Mouse (Mus musculus) hindbrain, embryonic 11.5 days (tissue): ENCODE measurements at regions not wholly inside any gene's neighbourhood (a gene's known extent, or its start where the extent isn't known, plus 50 kb on each side); places are given as distances from the start of the nearest gene placed in this dataset.

Experiments used
- ATAC-seq: fragments of 200-750 bp; cut with Nextera tagmentation; 2 replicates; pipeline ENCODE4 v1.8.0; 2017; ENCODE audit warnings: mild to moderate bottlenecking, moderate TSS enrichment, moderate library complexity; ENCODE audit not compliant: low FRiP score
- DNase-seq: peaks from one replicate; pipeline ENCODE4 v3.0.0-alpha.2; 2015; ENCODE audit warnings: low spot score
- H3K27ac ChIP-seq: fragments of 300-500 bp; sonication (generic); 2 replicates; pipeline ENCODE4 v1.5.1; 2014; ENCODE audit warnings: mild to moderate bottlenecking, low read depth, low read length
- H3K27me3 ChIP-seq: fragments of 300-500 bp; sonication (generic); 2 replicates; pipeline ENCODE4 v1.6.1; 2014; ENCODE audit warnings: mild to moderate bottlenecking, low read length, moderate library complexity, mixed read lengths; ENCODE audit not compliant: control insufficient read depth, insufficient read depth
- H3K36me3 ChIP-seq: fragments of 300-500 bp; sonication (generic); 2 replicates; pipeline ENCODE4 v1.6.1; 2014; ENCODE audit warnings: mild to moderate bottlenecking, low read length, moderate library complexity, mixed read lengths; ENCODE audit not compliant: control insufficient read depth, insufficient read depth
- H3K4me1 ChIP-seq: fragments of 300-500 bp; sonication (generic); replicated peaks from 2 replicates; pipeline ENCODE4 v1.6.1; 2014; ENCODE audit warnings: low read length, mixed read lengths; ENCODE audit not compliant: control insufficient read depth, insufficient read depth
- H3K4me2 ChIP-seq: fragments of 300-500 bp; sonication (generic); replicated peaks from 2 replicates; pipeline ENCODE4 v1.6.1; 2014; ENCODE audit warnings: mild to moderate bottlenecking, low read depth, low read length
- H3K4me3 ChIP-seq: fragments of 300-500 bp; sonication (generic); 2 replicates; pipeline ENCODE4 v1.5.1; 2014; ENCODE audit warnings: low read depth, low read length
- H3K9ac ChIP-seq: fragments of 300-500 bp; sonication (generic); 2 replicates; pipeline ENCODE4 v1.6.1; 2014; ENCODE audit warnings: low read depth, low read length
- H3K9me3 ChIP-seq: fragments of 300-500 bp; sonication (generic); 2 replicates; pipeline ENCODE4 v1.6.1; 2016; ENCODE audit warnings: low read length; ENCODE audit not compliant: control insufficient read depth
- WGBS: fragments of 180-500 bp; shearing (Covaris S2); extraction: QIAGEN DNeasy Blood & Tissue Kit; methylation state at CpG from one replicate; pipeline ENCODE4 v1.1.7; 2014; 5-methylcytosine and 5-hydroxymethylcytosine counted together

GRCm38 (mm10) chr16:86718982-86719771 lies 634.8 kb upstream of the N6amt1 start:
- DNase-seq: peak; percentile 9
- 42% methylated on average over 5 of the region's 5 CpGs for WGBS
- H3K9me3 ChIP-seq: no peaks in the 10 kb centered on the region

GRCm38 (mm10) chr16:86718353-86718752 lies 635.6 kb upstream of the N6amt1 start:
- DNase-seq: no peak
- Histone ChIP-seq H3K36me3 (no peaks in the 10 kb centered on the region), H3K4me3 (no peak overlapping the region), H3K9ac (no peak overlapping the region), H3K4me1 (no peaks in the 10 kb centered on the region), H3K27me3 (no peaks in the 10 kb centered on the region), H3K4me2 (no peak overlapping the region), H3K9me3 (no peaks in the 10 kb centered on the region), H3K27ac (no peak overlapping the region)
- WGBS: 86% methylated on average over 7 of the region's 7 CpGs
- ATAC-seq: no peak

More at GRCm38 (mm10) chr16:86718982-86719771, 634.8 kb upstream of the N6amt1 start:
- Histone ChIP-seq H3K4me1 (no peaks in the 10 kb centered on the region), H3K27ac (no peak overlapping the region), H3K27me3 (no peaks in the 10 kb centered on the region), H3K9ac (no peak overlapping the region), H3K36me3 (no peaks in the 10 kb centered on the region), H3K4me3 (no peak overlapping the region), H3K4me2 (no peak overlapping the region)
- ATAC-seq: peak; percentile 71

DNA sequence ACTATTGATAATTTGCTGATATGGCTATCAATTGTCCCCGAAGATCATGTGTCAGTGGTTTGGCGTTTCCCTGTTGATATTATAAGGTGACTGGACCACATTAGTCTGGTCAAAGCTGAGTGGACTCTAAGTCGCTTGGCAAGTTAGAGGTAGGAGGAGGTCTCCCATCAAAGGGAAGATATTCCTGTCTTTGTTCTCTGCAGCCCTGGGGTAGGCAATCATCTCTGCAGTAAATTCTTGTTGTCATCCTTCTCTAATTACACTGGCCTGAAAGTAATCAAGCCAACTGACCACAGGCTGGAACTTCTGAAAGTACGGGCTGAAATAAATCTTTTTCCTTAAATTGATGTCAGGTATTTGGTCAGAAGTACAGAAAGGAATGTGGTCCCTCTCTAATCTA lies 652.3 kb upstream of the N6amt1 start:
- no peak overlapping the region for H3K4me2 ChIP-seq
- DNase-seq: no peak
- no peak overlapping the region for H3K9ac ChIP-seq
- no peaks in the 10 kb centered on the region for H3K4me1 ChIP-seq
- 77% methylated on average over 4 of the region's 4 CpGs for WGBS
- no peaks in the 10 kb centered on the region for H3K27me3 ChIP-seq
- H3K4me3 ChIP-seq: no peak overlapping the region
- H3K9me3 ChIP-seq: no peaks in the 10 kb centered on the region
- H3K36me3 ChIP-seq: no peaks in the 10 kb centered on the region
- ATAC-seq: no peak
- no peak overlapping the region for H3K27ac ChIP-seq

DNA sequence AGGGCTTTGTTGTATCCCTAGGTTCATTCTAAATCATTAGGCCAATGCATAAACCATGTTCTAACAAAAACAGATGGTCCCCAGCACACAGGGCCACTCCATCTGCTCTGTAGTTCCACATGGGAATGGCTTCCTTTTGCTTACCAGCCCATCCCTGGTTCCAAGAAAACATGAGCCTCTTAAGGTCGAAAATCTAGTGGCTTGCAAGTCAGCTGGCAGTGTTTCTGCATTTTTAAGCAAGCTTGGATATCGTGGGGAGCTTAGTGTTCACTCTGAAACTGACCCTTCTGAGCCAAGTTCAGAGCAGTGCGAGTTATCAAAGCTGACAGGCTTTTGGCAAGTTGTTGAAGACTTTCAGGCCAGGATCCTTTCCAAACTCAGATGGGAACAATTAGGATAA lies 659.5 kb upstream of the N6amt1 start:
- Histone ChIP-seq H3K4me1 (no peaks in the 10 kb centered on the region), H3K27me3 (no peaks in the 10 kb centered on the region), H3K9ac (no peak overlapping the region), H3K4me2 (no peak overlapping the region), H3K4me3 (no peak overlapping the region), H3K27ac (no peak overlapping the region), H3K36me3 (no peaks in the 10 kb centered on the region), H3K9me3 (no peaks in the 10 kb centered on the region)
- DNase-seq: peak; percentile 5
- 47% methylated on average over 3 of the region's 3 CpGs for WGBS
- ATAC-seq: no peak

- H3K36me3 ChIP-seq: no peaks in the 10 kb centered on the region
- no peak for DNase-seq
- WGBS: 61% methylated on average over 3 of the region's 3 CpGs
Observed at GRCm38 (mm10) chr16:86659154-86659553, 694.8 kb upstream of the N6amt1 start.

GRCm38 (mm10) chr16:86647316-86647715 lies 706.7 kb upstream of the N6amt1 start:
- Histone ChIP-seq H3K4me3 (no peak overlapping the region), H3K4me1 (no peaks in the 10 kb centered on the region), H3K36me3 (no peaks in the 10 kb centered on the region), H3K27me3 (no peaks in the 10 kb centered on the region), H3K9ac (no peak overlapping the region), H3K4me2 (no peak overlapping the region), H3K9me3 (no peaks in the 10 kb centered on the region), H3K27ac (no peak overlapping the region)
- DNase-seq (no peak), ATAC-seq (no peak)
- 89% methylated on average over 5 of the region's 5 CpGs for WGBS

More at GRCm38 (mm10) chr16:86659154-86659553, 694.8 kb upstream of the N6amt1 start:
- ATAC-seq: no peak
- Histone ChIP-seq H3K27ac (no peak overlapping the region), H3K4me2 (no peak overlapping the region), H3K4me1 (no peaks in the 10 kb centered on the region), H3K27me3 (no peaks in the 10 kb centered on the region), H3K9ac (no peak overlapping the region), H3K9me3 (no peaks in the 10 kb centered on the region), H3K4me3 (no peak overlapping the region)

GRCm38 (mm10) chr16:86646753-86647152 lies 707.2 kb upstream of the N6amt1 start:
- ATAC-seq (no peak), DNase-seq (no peak)
- Histone ChIP-seq H3K4me2 (no peak overlapping the region), H3K27me3 (no peaks in the 10 kb centered on the region), H3K27ac (no peak overlapping the region), H3K9ac (no peak overlapping the region), H3K4me3 (no peak overlapping the region), H3K9me3 (no peaks in the 10 kb centered on the region), H3K36me3 (no peaks in the 10 kb centered on the region), H3K4me1 (no peaks in the 10 kb centered on the region)
- 65% methylated on average over 2 of the region's 2 CpGs for WGBS

DNA sequence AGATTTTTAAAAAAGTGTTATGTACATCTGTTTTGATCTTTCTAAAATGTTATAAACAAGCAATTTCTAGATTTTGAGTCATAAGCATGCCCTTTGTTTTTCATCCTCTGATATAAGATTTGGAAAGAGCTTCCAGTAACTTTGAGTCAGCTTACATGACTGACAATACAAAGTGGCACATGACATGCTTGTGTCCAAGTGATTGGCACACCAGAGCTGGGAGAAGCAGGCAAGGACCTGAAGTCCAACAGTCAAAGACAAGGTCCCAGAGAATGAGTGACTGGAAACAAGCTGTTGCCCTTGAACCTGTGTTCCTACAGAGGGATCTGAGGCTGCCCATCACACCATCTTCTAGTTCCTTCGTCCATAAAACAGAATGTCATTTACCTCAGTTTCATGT lies 708.5 kb upstream of the N6amt1 start:
- no peak overlapping the region for H3K4me2 ChIP-seq
- no peaks in the 10 kb centered on the region for H3K9me3 ChIP-seq
- no peak overlapping the region for H3K4me3 ChIP-seq
- H3K36me3 ChIP-seq: no peaks in the 10 kb centered on the region
- ATAC-seq (no peak), DNase-seq (no peak)
- H3K9ac ChIP-seq: no peak overlapping the region
- H3K4me1 ChIP-seq: no peaks in the 10 kb centered on the region
- H3K27ac ChIP-seq: no peak overlapping the region
- WGBS: 87% methylated on average over 1 of the region's 1 CpGs
- no peaks in the 10 kb centered on the region for H3K27me3 ChIP-seq

DNA sequence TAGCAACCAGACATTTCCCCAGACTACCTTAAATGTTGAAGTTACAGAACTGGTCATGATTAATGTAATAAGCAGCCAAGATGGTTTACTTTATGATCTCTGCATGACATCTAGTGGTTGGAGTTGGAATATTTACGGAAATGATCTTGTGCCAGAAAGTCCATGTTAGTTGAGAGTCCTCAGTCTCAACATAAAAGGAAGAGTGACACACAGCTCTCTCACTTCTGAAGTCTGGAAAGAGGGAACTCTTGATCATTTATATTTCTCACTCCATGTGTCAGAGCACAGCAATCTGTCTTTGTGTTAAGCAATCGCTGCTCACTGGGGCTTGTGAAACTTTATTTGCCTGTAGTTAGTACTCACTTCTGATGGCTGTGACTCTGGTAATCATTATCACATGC lies 709.1 kb upstream of the N6amt1 start:
- H3K4me2 ChIP-seq: no peak overlapping the region
- no peaks in the 10 kb centered on the region for H3K36me3 ChIP-seq
- 61% methylated on average over 2 of the region's 2 CpGs for WGBS
- H3K4me1 ChIP-seq: no peaks in the 10 kb centered on the region
- H3K4me3 ChIP-seq: no peak overlapping the region
- H3K27me3 ChIP-seq: no peaks in the 10 kb centered on the region
- no peak overlapping the region for H3K27ac ChIP-seq
- ATAC-seq: peak; percentile 57; the same call in 1 of the 2 replicates
- DNase-seq: peak; percentile 68
- H3K9ac ChIP-seq: no peak overlapping the region
- no peaks in the 10 kb centered on the region for H3K9me3 ChIP-seq
